Mouse (Mus musculus) kidney, postnatal 10 days (tissue): ENCODE data around the gene Mxra7.

Experiments used
- DNase-seq: peaks from one replicate; pipeline ENCODE4 v3.0.0; 2021; ENCODE audit warnings: mixed read lengths

Mxra7 gene

DNA sequence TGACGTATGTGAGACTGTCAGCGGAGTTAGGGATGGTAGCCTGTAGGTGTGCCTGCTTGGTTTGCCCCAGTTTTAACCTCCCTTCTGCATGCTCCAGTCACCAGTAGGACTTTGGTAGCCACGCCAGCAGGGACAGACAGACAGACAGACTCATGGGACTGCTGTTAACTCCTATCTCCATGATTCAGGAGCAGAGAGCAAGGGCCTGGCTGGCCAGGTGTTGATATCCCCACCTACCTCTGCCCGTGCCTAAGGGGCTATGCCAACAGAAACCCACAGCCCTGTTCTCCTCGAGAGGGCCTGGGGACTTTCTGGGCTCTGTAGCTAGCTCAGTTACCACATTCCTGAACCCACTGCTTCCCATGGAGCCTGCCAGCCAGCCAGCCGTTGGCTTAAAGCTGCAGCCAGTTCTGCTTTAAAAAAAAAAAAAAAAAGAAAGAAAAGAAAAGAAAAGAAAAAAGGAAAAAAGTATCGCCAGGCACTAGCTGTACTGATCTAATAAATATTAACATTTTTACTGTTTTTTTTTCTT, 12.9 kb downstream of the Mxra7 start:
- peak; percentile 48 for DNase-seq

DNA sequence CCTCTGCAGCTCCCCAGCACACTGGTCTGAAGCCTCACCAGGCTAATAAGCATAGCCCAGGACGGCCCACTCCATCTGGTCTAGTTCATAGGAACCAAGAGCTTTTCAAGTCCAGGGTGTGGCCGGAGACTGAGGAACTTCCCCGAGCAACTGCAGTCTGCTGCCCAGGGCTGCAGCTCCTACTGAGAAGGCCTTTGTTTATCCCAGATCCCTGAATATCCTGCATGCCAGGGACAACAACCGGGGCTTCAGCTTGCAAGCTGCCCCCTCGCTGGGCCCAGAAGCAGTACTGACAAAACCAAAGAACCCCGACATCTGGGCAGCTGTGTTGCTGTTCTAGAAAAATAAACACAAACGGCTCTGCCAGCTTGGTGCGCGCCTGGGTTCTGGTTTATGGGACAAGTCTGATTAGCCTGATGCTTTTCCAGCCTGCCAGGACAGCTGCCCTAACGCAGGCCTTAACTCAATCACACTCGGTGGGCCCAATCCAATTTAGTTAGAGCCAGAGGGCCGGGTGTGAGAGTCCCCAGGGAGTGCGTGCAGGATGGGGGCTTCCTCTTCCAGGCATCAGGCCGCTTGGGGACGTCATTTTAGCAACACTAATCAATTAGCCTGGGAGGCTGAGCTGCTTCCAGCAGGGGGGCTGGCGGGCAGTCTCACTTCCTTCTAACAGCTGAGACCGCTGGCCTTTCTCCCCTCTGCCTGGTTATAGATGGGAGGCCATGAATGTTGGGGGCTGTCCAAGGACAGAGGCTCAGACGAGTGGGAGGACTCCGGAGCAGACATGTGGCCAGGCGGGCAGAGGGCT, 13.6 kb downstream of the Mxra7 start:
- DNase-seq = peak; percentile 89

DNA sequence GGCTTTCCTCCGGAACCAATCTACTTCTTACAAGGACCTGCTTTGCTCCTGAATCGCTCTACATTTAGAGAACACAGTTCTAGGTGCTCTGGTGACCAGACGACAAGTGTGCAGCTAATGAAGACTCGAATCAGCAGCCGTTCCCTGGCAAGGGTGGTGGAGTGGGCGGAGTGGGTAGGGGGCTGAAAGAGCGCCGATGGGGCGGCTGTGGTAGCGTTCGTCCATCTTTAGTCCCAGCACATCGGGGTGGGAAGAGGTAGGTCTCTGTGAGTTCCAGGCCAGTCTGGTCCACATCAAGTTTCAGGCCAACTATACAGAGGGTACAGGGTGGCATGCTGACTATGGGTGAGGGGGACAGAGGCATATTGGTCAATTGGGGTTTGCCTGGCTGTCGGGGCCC, 14.2 kb downstream of the Mxra7 start:
- DNase-seq = no peak

DNA sequence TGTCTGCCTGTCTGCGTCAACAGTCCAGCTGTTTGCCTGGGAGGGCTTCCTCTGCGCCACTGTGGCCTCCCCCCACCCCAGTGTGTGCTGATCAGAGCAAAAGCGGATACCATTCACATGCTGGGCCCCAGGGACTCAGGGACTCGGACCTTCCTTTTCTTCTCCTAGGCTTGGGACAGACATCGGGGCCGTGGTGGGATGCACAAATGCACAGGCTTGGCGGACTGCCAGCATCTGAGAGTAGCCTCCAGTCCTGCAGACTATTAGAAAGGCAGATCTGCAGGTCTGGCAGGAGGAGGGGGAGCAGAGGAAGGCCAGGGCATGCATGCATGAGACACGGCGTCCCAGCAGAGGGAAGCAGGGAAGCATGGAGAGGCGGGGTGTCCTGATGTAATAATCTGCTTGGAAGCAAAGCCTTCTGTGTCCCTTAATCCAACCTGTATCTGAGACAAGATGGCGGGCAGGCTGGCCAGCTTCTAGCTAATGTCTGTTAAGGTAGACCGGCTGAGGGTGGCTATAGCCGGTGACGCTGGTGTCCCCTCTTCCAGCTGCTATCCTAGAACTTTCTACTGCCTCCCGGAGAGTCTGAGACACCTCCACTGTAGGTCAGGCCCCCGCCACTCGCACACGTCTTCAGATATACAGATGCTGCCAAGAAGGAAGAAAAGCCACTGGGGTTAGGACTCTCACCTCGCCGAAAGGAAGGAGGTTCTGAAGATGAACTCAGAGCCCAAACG, 14.9 kb downstream of the Mxra7 start:
- DNase-seq = peak; percentile 79

GRCm38 (mm10) chr11:116810983-116811901, 16.6 kb downstream of the Mxra7 start:
- DNase-seq = peak; percentile 83

DNA sequence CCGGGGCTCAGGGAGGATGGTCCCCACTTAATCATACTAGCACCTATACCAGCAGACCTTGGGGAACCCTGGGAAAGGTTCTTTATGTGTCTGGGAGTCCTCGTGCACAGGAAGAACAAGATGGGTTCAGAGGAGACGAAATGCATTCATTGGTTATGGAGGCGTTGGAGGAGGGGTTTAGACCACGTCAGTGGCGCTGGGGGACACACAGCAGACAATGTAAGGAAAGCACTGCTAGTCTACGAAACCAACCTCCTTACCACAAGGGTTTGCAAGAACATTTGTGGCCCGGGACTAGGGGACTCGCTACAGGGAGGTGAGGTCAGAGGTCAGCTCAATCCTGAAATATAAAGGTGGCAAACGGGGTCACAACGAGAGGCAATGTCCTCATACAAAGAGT, 17.3 kb downstream of the Mxra7 start:
- DNase-seq = no peak

GRCm38 (mm10) chr11:116809520-116809919, 18.3 kb downstream of the Mxra7 start:
- DNase-seq = no peak

- peak; percentile 32 for DNase-seq
Observed at GRCm38 (mm10) chr11:116808811-116809395, 18.9 kb downstream of the Mxra7 start.

DNA sequence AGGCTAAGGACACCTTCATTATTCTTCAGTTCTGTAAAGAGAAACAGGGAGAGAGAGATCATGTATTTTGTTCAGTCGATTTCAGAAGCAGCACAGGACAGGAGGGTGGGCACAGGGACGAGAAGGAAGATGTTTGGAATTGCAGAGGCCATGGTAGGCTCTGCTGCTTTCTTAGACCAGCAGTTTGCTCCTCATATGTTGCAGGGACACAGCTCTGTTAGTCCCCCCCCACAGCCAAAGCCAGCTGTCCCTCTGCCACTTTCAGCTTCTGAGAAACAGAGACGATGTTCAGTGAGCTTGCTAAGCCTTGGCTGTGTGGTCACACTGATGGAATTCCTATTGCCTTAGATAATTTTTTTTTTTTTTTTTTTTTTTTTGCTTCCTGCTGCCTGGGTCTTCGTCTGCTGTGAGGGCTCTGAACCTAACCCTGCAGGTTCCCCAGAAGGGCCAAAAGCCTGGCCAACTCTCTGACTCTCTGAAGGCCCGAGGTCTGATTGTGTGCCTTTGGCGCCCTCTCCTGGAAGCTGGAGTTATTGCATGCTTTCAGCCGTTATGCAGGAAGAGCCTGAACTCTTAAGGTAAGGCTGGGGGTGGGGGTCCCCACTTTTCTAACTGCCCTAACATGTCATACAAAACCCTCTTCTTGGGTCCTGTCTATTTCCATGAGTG, 19.8 kb downstream of the Mxra7 start:
- DNase-seq = peak; percentile 93

DNA sequence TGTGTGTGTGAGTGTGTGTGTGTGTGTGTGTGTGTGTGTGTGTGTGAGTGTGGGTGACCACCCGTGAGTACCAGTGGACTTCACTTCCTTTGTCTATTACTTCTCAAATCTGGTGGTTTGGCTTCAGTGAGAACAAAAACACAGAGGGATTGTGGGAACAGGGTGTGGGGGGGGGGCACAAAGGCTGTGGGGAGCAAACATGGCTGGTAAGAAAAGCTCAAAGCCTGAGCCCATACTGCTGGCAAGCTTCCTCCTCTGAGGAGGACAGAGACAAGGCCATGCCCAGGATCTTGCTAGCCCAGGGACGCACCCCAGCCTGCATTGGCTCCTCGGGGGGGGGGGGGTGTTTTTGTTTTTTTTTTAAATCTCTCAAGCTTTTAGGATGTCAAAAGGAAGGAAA, 20.3 kb downstream of the Mxra7 start:
- DNase-seq = no peak

- peak; percentile 32 for DNase-seq
Observed at GRCm38 (mm10) chr11:116807116-116807515, 20.7 kb downstream of the Mxra7 start.

- peak; percentile 38 for DNase-seq
Observed at GRCm38 (mm10) chr11:116806136-116807071, 21.4 kb downstream of the Mxra7 start.

GRCm38 (mm10) chr11:116802709-116803108, 25.1 kb downstream of the Mxra7 start:
- no peak for DNase-seq

GRCm38 (mm10) chr11:116801106-116801505, 26.7 kb downstream of the Mxra7 start:
- DNase-seq = peak; percentile 39

DNA sequence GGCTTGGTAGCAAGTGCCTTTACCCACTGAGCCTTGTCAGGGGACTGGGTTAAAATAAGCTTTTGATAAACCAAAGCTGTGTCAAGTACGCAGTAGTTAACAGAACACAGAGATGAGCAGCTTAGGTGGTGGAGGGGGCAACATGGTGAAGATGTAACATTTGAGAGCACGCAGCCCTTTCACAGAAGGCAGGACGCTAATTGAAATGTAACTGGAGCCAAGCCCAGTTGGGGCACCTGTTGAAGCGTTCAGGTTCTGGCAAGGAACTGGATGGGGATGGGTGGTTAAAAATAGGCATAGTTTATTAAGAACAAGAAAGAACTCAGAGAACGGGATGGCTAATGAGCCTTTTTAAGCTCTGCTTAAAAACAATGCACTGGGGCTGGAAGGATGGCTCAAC, 28.5 kb downstream of the Mxra7 start:
- DNase-seq = no peak

- no peak for DNase-seq
Observed at GRCm38 (mm10) chr11:116784221-116784620, 43.6 kb downstream of the Mxra7 start.

DNA sequence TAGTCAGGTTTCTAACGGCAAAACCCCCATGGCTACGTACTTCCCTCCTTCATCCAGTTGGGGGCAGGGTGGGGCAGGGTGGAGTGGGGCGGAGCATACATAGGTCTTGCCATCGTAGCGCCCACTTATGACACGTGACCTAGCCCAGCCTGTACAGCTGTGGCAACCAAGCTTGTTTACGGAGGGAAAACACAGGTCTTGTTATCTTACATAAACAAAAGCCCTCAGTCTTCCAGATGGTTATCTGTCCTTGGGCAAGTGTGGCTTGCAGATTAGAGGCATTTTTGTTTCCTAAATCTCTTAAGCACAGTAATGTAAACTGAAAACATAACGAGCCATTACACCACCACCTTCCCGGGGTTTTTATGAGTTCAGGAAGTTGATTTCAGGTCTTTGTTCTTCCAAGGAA, 45.1 kb downstream of the Mxra7 start:
- no peak for DNase-seq

GRCm38 (mm10) chr11:116775407-116775806, 52.4 kb downstream of the Mxra7 start, which contains the start of gene St6galnac1:
TSS of gene St6galnac1 (minus strand) at chr11:116775507.
- DNase-seq = no peak

DNA sequence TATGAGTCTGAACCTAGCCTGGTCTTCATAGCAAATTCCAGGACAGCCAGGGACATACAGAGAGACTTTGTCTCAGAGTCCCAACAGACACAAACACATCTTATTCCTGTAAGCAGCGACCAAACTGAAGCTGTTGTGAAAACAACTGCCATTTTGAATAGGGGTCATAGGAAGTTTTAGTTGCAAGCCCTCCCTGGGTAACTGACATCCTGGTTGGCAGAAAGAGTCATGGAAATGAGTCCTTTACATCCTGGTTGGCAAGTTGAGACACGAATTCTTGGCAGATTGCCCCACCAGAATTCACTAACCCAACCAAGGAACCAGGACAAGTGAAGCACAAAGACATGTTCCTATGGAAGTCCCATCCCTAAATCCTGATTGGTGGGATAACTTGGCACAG, 54.6 kb downstream of the Mxra7 start:
- no peak for DNase-seq

DNA sequence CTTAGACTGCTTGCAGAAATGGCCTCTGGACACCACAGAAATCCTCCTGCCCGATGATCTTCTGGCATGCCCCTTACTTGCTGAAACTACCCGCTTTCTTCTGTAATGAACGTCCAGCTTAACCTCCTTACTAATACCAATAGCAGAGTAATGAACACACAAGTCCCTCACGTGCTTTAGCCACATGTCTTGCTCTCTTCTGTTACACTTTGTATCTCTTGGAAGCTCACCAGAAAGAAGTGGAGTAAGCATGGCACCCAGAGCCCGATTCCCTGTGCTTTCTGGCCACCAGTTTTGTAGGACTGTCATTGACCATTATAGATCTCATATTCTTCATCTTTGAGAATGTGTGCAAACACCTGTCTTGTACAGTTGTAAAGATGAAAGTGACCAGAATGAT, 58.0 kb downstream of the Mxra7 start:
- DNase-seq = no peak

DNA sequence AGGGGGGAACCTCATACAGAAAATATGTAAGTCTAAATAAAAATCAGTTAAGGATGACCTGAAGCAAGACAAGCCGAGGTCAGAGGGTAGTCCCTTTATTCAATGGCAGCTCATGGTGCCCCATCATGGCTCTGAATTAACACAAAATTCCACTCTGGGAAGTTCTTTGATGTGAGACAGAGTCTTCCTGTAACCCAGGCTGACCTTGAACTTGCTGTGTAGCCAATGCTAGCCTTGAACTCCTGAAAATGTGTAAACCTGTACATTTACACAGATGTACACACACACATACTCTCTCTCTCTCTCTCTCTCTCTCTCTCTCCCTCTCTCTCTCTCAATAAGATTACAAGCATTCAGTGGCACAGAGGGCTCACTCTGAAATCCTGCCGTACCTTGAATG, 62.9 kb downstream of the Mxra7 start:
- DNase-seq = no peak
